Mouse (Mus musculus): ENCODE data around the gene Mgst2. TPM values are rescaled to one million over a fixed set of nuclear protein-coding genes. Genes with fewer than 3 reads are reported as not detected.

The Mgst2 gene
- total and polyA plus RNA-seq, 3 experiments, result 0.69 to 3.1 TPM; not detected in 1

GRCm38 (mm10) chr3:51728456-51728855 lies 68.3 kb downstream of the Mgst2 start (continued):
- TF ChIP-seq NELFE (IDR thresholded peaks at IDR 0.05; ENCODE audit: low read depth, low read length), result no peak
- no peak for TF ChIP-seq JUND (IDR thresholded peaks at IDR 0.05; ENCODE audit: low read depth, low read length)

DNA sequence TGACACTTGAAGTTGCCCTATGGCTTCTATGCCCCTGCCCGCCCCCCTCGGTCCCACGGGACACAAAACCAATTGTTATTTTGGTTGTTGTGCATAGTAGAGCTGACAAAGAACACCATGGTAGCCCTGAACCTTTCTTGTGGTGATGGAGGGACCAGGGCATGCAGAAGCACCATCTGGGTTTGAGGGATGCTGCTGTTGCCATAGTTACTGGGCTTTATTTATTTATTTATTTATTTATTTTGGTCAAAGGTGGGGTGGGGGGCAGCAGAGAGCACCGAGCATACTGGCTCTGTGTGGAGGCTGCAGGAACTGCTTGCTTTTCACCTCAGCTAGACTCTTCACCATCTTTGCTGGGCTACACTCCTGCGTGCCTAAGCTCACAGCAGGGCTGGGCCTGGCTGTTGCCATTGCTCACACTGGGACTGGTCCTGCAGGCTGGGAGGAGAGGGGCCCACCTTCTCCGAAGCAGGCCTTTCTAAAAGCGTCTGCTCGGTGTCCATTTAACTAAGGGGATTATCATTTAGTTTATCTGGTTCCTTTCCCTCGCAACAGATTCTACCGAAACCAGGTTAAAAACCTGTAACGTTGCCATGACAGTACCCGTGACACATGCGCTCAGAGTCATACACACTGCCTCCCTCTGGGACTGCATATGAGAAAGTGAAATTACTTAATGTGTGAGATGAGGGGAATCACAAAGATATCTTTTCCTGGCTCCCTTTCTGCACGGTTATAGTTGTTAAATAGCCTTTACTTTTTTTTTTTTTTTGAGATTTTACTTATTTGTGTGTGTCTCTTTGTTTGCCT lies 69.2 kb downstream of the Mgst2 start:
- Histone ChIP-seq H3K27me3 (ENCODE audit: control insufficient read depth in 1 of 2, insufficient read depth in 2 of 2, low read length in 2 of 2) (no peaks in the 10 kb centered on the region), H3K27ac (ENCODE audit: control insufficient read depth, low read depth, low read length) (no peak overlapping the region), H3K9ac (ENCODE audit: control insufficient read depth, low read depth, low read length, poor library complexity, severe bottlenecking) (no peak overlapping the region), H3K9me3 (replicated peaks; ENCODE audit: insufficient read depth, low read length) (no peaks in the 10 kb centered on the region), H3K36me3 (ENCODE audit: control insufficient read depth in 1 of 2, insufficient read depth in 2 of 2, low read length in 2 of 2) (peaks cover 0 to 27% of the 10 kb centered on the region in 2 experiments; a peak in 2 of 4 replicates), H3K4me1 (ENCODE audit: control insufficient read depth in 1 of 2, insufficient read depth in 2 of 2, low read length in 2 of 2) (peaks cover 8 to 34% of the 10 kb centered on the region in 2 experiments), H3K4me3 (ENCODE audit: control insufficient read depth in 1 of 2, insufficient read depth in 1 of 2, low read depth in 2 of 2, low read length in 2 of 2) (no peak overlapping the region), H3K79me2 (ENCODE audit: control insufficient read depth, insufficient read depth, low read length, poor library complexity) (no peaks in the 10 kb centered on the region)
- DNase-seq (ENCODE audit: low read depth, low spot score), result no peak
- TF ChIP-seq E2F4 (IDR thresholded peaks at IDR 0.05; ENCODE audit: borderline replicate concordance, low read depth, low read length) (no peak), POLR2A (IDR thresholded peaks at IDR 0.05; ENCODE audit: control insufficient read depth in 1 of 2, insufficient read depth in 1 of 2, low read depth in 1 of 2, low read length in 2 of 2, poor library complexity in 1 of 2) (no peak), EP300 (IDR thresholded peaks at IDR 0.05; ENCODE audit: low read depth in 1 of 2, low read length in 2 of 2) (no peak), MYC (IDR thresholded peaks at IDR 0.05; ENCODE audit: low read depth, low read length) (no peak)

DNA sequence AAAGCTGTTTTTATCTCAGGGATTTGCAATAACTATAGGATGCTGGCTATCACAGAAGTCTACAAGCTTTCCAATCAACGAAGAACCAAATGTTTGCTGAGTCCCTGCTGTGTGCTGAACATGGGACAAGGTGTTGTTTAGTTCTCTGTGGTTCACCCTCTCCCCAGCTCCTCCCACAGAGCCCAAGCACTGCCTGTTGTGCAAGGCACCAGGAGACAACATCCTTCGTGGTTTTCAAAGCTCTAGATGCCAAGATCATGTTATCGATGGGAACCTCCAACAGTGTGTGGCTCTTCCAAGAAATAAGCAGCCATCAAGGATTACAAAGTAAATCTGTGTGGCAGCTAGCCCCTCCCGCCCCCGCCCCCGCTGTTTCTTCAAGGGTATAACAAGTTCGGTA lies 70.5 kb downstream of the Mgst2 start:
- Histone ChIP-seq H3K27me3 (ENCODE audit: control insufficient read depth in 1 of 2, insufficient read depth in 2 of 2, low read length in 2 of 2) (no peaks in the 10 kb centered on the region), H3K79me2 (ENCODE audit: control insufficient read depth, insufficient read depth, low read length, poor library complexity) (no peaks in the 10 kb centered on the region), H3K4me3 (ENCODE audit: control insufficient read depth in 1 of 2, insufficient read depth in 1 of 2, low read depth in 2 of 2, low read length in 2 of 2) (no peak overlapping the region), H3K4me1 (ENCODE audit: control insufficient read depth in 1 of 2, insufficient read depth in 2 of 2, low read length in 2 of 2) (peaks cover 8 to 34% of the 10 kb centered on the region in 2 experiments), H3K9me3 (replicated peaks; ENCODE audit: insufficient read depth, low read length) (no peaks in the 10 kb centered on the region), H3K36me3 (ENCODE audit: control insufficient read depth in 1 of 2, insufficient read depth in 2 of 2, low read length in 2 of 2) (peaks cover 0 to 27% of the 10 kb centered on the region in 2 experiments; a peak in 2 of 4 replicates), H3K9ac (ENCODE audit: control insufficient read depth, low read depth, low read length, poor library complexity, severe bottlenecking) (no peak overlapping the region), H3K27ac (ENCODE audit: control insufficient read depth, low read depth, low read length) (no peak overlapping the region)
- no peak for DNase-seq (ENCODE audit: low read depth, low spot score)
- no peak for TF ChIP-seq NRF1 (IDR thresholded peaks at IDR 0.05; ENCODE audit: insufficient read depth, low read depth, low read length, poor library complexity, severe bottlenecking)
- TF ChIP-seq POLR2A (IDR thresholded peaks at IDR 0.05; ENCODE audit: control insufficient read depth in 1 of 2, insufficient read depth in 1 of 2, low read depth in 1 of 2, low read length in 2 of 2, poor library complexity in 1 of 2), result no peak
- TF ChIP-seq TCF12 (IDR thresholded peaks at IDR 0.05; ENCODE audit: low read depth, low read length), result no peak
- TF ChIP-seq MAZ (IDR thresholded peaks at IDR 0.05; ENCODE audit: low read depth, low read length), result no peak
- TF ChIP-seq USF1 (IDR thresholded peaks at IDR 0.05; ENCODE audit: low read depth, low read length), result no peak
- TF ChIP-seq ZC3H11A (IDR thresholded peaks at IDR 0.05; ENCODE audit: low read depth, low read length), result no peak
- no peak for TF ChIP-seq TAL1 (IDR thresholded peaks at IDR 0.05; ENCODE audit: low read length)
- TF ChIP-seq MAX (IDR thresholded peaks at IDR 0.05; ENCODE audit: low read length), result no peak
- TF ChIP-seq CTCF (IDR thresholded peaks at IDR 0.05 in 2 of 3, conservative IDR thresholded peaks at IDR 0.05 in 1 of 3; ENCODE audit: control insufficient read depth in 1 of 3, insufficient read depth in 1 of 3, low read depth in 2 of 3, low read length in 3 of 3, poor library complexity in 1 of 3, severe bottlenecking in 1 of 3), result no peak
- TF ChIP-seq EP300 (IDR thresholded peaks at IDR 0.05; ENCODE audit: low read depth in 1 of 2, low read length in 2 of 2), result no peak
- TF ChIP-seq UBTF (IDR thresholded peaks at IDR 0.05; ENCODE audit: borderline replicate concordance, insufficient read depth, low read depth, low read length), result no peak
- TF ChIP-seq NELFE (IDR thresholded peaks at IDR 0.05; ENCODE audit: low read depth, low read length), result no peak
- no peak for TF ChIP-seq ZKSCAN1 (IDR thresholded peaks at IDR 0.05; ENCODE audit: low read depth, low read length)
- TF ChIP-seq CHD1 (IDR thresholded peaks at IDR 0.05; ENCODE audit: low read depth, low read length), result no peak
- no peak for TF ChIP-seq SIN3A (IDR thresholded peaks at IDR 0.05; ENCODE audit: low read length)
- TF ChIP-seq ELF1 (IDR thresholded peaks at IDR 0.05; ENCODE audit: low read depth, low read length), result no peak
- no peak for TF ChIP-seq ZNF384 (IDR thresholded peaks at IDR 0.05; ENCODE audit: low read depth, low read length)
- no peak for TF ChIP-seq MAFK (IDR thresholded peaks at IDR 0.05; ENCODE audit: borderline replicate concordance, low read depth, low read length)
- no peak for TF ChIP-seq MXI1 (IDR thresholded peaks at IDR 0.05; ENCODE audit: low read depth, low read length)
- no peak for TF ChIP-seq POLR2AphosphoS2 (IDR thresholded peaks at IDR 0.05; ENCODE audit: low read length)
